Mouse (Mus musculus): Measurements from ENCODE around the gene Phldb1. TPM values are rescaled to one million over a fixed set of nuclear protein-coding genes. Genes with fewer than 3 reads are reported as not detected.
A peak's percentile ranks its signal among the peaks of the same experiment; 100 is the strongest.

Gene Phldb1
- polyA plus RNA-seq, 3 experiments from 2014 or later: 0.41 to 0.92 (median 0.58) TPM

DNA sequence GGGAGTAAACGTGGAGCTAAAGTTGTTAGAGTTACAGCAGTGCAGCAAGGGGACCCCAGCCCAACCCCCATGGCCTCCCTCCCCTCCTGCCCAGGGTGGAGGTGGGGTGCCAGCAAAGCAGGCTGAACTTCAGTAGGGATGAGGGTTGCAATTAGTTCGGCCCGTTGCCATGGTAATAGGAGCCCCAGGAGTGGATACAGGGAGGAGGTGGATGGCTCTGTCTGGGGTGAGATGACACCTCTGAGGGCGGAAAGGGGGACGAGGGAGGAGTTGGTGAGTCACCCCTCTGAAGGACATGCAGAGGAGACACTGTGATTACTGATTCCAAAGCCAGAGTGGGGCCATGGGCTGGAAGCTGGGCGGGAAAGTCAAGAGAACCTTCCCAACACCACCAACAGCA, 26.1 kb downstream of the Phldb1 start:
- ATAC-seq: no peak

DNA sequence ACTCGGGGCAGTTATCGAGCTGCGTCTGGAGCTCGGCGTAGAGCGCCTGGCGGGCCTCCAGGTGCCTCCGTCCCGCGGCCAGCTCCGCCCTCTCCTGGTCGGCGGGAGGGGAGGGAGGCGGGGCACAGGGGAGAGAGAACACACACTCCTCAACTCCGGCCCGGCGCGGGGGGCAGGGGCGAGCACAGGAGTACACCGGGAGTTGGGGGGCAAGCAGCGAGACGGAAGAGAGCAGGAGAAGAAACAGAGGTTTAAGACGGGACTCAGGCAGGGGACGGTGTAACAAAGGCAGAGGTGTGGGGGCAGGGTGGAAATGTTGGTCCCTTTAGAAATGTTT, 26.6 kb downstream of the Phldb1 start:
- ATAC-seq: no peak

DNA sequence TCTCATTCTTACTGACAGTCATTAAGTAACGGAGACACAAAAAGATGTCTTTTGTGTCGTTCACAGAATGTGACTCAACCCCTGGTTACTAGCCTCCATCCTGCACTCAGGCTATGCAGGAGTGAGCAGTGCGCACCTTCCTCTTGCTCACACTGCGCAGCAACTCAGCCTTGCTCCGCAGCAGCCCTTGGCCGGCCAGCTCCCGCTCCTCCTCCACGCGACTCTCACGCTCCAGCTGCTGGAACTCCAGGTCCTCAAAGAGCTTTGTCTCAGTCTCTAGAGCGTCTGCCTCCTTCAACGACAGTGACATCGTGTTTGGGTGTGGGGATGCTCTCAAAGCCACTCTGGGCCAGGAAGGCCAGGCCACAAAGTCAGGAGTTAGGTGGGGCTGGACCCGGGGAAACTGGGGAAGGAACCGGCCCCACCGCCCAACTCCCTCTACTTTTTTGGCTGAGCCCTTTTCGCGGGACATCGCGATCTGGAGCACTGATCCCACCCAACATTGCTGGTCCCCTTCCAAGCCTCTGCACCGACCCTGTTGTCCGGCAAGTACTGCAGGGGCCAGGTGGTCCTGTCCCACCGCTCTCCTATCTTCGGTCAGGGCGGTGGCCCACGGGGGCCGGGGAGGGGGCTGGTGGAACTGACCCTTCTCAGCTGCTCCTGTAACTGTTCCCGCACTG, 27.1 kb downstream of the Phldb1 start:
- no peak for ATAC-seq

DNA sequence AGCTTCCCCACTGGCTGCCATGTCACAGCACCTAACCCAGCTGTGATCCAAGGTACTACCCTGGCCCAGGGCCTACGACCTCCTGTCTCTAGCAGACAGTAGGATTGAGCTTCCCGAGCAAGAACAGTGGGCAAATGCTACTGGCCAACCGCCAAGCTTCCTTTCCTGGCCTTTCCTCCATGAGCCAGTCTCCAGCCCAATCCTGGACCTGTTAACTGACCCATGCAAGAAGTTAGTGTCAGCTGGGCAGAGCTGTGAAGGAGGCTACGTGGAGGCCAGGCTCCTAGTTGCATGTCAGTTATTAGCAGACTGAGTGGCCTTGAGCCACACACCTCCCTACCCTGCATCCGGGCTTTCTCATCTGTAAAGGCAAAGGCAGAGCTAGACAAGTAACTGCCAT, 35.3 kb downstream of the Phldb1 start:
- no peak for ATAC-seq

DNA sequence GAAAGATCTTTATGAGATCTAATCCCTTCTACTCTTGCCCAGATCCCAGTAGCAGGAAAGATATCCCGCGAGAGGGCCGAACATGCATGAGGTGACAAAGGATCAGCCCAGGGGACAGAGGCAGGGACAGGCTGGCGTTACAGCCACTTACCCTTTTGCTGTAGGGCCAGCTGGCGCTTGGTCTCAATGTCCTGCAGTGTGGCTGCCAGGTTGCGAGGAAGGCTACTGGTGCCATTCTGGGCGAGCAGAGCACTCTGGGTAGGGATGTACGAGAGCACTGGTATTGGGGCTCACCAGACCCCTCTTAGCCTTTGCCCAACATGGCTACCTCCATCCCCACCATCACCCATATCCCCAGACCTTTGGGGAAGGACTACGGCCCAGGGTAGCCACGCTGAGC, 35.8 kb downstream of the Phldb1 start:
- ATAC-seq: no peak

DNA sequence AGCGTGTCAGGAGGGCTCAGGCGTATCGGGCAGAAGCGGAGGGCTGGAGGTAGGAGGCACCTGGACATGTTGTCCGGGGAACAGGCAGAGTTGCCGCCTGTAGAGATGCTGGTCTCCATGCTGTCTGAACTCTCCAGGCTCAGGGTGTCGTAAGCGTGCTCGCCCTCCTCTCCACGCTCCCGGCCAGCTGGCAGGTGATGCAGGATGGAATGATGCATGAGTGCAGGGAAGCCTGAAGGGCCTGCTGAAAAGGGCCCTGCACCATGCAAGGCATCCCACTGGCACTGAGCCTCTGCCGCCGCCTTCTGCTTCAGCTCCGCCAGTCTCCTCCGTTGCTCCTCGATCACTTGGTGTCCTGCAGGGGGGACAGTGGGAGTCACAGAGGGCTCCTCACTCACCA, 37.1 kb downstream of the Phldb1 start:
- no peak for ATAC-seq

DNA sequence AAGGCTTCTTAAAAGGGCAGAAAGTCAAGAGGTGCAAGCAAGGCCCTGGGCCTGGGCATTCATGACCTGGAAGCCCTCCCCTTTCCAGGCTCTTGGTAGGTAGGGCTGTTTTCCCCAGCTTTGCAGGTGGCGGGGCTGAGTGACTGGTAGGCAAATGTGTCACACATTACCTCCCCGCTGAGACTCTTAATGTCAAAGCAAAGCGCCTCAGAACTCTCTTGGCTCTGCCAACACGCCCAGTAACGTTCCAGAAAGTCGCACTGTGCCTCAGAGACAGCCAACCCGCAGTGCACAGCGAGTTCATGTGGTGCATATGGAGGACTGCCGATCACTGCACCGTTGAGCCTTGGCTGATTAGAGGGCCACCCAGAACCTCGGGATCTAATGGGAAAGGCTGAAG, 41.9 kb downstream of the Phldb1 start:
- ATAC-seq: no peak

DNA sequence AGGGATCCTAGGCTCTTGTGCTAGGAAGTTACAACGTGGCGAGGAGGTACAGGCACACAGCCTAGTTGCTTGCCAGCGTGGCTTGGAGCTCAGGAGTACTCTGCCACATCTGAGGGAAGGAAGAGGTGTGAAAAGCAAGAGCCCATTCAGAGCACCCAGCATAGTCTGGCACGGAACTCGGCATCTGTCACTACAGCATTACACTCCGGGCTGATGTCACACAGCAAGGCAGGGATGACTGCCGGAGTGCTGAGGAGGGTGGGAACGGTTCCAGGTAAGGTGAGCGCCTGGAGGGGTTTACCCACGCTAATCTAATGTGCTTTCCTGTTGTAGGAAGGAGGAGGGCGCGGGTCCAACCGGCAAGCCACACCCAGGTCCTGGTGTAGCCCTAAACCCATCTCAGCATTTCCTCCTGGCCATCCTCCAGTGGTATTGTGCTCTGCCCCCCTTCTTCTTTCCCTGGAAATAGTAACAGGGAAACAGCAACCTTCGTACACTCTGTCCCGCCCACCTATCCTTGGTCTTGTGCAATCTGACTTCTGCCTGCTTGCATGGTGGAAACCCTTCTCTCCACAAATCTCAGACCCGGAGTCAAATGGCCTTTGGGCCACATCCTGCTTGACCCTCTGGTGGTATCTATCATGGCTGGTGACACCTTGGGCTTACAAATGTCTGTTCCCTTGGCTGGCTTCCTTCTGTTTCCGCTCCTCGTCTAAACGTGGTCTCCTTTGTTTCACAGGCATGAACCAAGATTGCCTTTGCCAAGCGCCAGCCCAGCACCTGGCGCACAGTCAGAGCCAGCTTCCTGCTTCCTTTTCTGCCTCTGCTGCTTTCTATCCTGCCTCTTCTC, 43.1 kb downstream of the Phldb1 start:
- no peak for ATAC-seq

DNA sequence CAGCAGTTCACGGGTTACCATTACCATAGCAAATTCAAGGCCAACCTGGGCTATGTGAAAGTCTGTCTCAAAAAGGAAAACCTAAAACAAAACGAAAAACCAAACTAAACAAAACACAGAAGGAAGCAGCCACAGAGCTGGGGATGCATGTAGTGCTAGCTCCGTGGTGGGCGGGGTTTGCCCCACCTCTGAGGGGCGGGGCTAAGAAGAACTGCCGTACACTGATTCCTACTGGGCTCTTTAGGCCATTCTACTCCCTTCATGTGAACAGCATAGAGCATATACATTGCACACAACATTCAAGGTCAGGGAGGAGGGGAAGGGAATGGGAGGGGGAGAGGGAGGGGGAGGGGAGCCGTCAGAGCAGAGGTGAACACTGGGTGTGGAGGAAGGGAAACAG, 44.4 kb downstream of the Phldb1 start:
- no peak for ATAC-seq

DNA sequence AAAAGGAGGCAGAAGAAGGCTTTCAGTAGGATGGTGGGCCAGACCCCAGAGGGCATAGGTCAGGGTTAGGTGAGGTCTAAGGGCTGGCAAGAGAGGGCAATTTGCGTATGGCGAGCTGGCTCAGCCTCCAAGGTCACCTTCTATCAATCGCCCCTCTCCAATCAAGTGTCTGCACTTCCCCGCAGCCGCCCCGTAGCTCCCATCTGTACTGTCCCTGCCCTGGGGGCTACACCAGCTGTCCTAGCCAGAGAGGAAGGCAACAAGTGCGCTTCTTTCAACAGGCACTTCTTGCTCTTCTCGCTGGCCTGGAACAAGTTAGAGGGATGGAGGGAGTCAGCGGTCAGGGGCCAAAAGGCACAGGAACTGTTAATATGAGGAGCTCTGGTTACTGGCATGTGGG, 47.0 kb downstream of the Phldb1 start:
- no peak for ATAC-seq

DNA sequence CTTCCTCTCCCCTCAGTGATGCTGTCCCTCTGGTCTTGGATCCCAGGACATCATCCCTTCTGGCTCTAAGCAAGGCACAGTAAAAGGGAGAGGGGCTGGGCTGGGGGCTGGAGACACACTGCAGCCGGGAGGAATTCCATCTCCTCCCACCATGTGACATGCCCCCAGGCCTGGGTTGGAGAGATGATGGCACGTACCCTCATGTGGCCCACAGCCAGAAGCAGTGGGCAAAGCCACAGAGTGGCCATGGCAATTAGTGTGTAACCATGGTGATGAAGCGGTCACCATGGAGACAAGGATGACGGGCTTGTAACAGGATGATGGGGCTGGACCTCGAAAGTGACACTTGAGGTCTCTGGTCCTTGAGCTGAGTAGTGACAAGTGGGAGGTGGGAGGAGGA, 48.4 kb downstream of the Phldb1 start:
- no peak for ATAC-seq

DNA sequence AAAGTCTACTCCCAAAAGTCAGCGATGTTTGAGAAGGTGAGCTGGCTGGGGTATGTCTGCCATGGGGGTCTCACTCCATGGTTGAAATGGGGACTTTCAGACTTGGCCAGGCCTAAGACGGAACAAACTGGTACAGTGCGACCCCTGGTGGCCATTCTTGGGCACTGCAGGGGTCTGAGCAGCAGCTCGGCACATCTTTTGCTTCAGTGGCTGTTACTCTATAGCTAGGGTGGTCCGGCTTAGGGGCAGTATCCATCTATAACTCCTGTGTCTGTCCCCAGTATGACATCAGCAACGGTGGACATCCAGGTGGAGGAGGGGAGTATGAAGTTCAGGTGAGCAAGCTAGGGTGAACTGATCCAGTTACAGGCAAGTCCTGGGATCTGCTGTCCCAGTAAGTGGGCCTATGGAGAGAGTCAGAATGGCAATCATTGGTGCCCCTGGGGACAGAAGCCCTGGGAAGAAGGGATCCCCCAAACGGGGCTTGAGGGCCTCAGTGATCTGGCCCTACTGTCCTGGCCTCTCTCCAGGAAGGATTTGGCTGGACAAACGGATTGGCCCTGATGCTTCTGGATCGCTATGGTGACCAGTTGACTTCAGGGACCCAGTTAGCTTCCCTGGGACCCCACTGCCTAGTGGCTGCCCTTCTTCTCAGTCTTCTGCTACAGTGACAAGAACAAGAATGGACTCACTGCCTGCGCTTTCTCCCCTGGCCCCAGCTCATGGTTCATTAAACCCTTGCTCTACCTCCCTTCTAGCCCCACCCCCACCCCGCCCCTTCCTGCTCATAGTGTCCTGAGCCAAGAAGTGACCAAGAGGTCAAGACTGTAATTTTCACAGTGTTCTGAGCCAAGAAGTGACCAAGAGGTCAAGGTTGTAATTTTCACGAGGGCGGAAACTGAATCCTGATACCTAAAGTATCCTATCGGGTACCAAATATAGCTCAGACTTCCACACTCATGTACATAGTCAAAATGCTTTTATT, 49.4 kb downstream of the Phldb1 start:
- ATAC-seq: no peak

DNA sequence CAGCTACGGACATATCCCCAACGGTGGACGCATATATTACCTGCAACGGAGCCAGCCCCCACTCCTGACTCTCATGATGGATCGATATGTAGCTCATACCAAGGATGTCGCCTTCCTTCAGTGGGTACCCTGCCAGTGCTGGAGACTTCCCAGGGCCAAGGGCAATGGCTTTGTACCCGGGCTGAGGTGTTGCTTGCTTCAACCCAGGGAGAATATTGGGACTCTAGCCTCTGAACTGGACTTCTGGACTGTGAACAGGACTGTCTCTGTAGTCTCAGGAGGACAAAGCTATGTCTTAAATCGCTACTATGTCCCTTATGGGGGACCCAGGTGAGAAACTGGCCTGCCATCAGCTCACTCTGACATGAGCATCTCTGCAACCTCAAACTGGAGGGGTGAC, 52.0 kb downstream of the Phldb1 start:
- no peak for ATAC-seq

DNA sequence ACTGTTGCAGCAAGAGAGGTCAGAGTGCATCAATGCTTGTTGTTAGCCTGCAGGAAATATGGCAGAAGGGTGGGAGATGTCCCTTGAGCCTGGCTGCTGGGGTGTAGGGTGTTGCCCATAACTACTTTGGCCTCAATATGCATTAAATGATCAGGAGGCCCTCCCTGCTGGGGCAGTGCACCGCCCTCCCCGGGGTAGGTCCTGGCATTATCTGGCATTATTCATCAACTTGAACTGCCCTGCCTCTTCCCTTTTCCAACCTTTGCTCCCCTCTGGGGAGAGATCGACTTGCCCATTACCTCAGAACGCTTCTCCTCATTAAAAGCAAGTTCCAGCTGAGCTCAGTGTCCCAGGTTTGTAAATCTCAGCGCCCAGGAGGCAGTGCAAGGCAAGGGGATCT, 55.4 kb downstream of the Phldb1 start:
- no peak for ATAC-seq

DNA sequence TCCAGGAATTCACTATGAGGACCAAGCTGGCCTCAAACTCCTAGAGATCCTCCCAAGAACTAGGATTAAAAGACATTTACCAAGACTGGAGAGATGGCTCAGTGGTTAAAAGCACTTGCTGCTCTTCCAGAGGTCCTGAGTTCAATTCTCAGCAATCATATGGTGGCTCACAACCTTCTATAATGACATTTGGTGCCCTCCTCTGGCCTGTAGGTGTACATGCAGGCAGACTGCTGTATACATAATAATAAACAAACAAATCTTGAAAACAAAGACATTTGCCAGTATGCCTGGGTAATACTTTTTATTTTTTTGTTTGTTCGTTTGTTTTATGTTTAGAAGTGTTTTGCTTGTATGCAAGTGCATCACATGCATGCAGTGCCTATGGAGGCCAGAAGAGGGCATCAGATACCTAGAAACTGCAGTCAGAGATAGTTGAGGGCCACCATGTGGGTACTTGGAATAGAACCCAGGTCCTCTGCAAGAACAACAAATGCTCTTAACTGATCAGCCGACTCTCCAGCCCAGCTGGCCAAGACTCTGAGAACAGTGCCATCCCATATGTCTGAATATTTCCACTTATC, 56.6 kb downstream of the Phldb1 start:
- ATAC-seq: no peak

DNA sequence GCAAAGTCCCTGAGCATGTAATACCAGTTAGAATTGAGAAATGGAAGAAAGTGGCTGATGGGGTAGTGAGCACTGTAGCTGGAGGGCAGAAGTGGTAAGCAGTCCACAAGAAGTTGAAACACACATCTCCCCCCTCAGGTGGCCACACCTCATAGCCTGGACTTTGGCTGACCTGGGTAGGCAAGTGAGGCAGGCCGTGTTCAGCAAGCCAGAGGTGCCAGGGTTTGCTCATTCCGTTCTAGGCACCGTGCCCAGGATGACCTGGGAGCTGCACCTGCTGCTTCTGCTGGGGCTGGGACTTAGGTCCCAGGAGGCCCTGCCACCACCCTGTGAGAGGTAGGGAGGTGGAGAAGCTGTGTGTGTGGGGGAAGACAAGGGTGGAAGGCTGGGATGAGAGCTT, 62.0 kb downstream of the Phldb1 start, which contains the start of gene Treh:
Gene Treh, plus strand, starts transcription at position 229 of the 400 bp plus-strand sequence.
- ATAC-seq: no peak

DNA sequence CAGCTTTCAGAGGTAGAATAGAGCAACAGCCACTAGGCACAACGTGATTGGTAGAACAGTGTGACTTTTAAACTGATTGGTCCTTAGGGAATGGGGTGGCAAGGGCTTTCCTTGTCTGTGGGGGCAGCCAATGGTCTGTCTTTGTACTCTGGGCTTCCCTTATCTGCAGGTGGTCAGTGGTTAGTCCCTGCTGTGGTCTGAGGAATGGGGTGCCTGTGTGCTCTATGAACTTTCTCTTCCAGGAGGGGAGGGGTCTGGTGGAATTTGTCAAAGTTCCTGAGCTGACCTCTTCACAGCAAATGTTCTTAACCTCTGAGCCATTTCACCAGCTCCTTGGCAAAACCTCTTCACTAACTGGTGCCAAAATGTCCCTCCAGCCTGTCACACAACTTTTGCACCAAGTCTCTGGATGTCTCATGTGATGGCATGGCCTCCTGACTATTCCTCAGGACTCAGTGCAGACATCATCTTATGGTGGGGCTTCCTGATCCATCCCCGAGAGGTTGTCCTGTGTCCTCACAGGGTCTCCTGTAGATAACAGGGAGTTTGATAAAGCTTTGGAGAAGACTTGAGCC, 62.6 kb downstream of the Phldb1 start:
- no peak for ATAC-seq

DNA sequence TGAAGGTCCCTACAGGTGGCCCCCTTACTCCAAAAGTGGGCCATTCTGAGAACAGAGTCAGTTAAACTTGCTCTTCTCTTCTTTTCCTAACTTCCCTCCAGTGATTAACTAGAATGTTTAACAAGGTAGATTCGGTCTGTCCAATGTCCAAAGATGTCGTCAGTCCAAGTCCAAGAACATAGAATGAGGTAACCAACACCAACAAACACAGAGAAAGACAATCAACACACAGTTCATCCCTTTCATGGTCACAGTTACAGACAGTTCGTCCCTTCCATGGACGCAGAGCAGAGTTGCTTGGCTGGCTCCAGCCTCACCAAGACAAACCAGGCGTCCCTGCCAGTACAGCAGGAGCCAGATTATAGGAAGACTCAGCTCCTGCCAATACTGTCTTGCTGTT, 63.6 kb downstream of the Phldb1 start:
- ATAC-seq: no peak

DNA sequence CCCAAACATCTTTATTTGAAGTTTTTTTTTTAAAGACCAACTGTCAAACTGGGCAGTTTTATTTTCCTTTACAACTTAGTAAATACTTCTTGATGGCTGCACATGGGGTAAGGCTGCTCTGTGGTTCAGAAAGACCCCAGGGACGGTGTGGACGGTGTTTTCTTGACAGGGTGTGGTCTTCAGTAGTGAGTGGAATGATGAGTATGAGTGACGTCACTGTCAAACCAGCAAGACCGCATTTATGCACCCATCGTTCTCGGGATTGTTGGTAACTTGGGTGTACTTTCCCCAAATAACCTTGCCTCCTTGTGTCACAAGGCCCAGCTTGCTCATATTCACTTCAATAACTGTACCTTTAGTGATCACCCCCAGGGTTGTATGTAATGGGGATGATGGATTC, 71.3 kb downstream of the Phldb1 start:
- ATAC-seq: no peak

DNA sequence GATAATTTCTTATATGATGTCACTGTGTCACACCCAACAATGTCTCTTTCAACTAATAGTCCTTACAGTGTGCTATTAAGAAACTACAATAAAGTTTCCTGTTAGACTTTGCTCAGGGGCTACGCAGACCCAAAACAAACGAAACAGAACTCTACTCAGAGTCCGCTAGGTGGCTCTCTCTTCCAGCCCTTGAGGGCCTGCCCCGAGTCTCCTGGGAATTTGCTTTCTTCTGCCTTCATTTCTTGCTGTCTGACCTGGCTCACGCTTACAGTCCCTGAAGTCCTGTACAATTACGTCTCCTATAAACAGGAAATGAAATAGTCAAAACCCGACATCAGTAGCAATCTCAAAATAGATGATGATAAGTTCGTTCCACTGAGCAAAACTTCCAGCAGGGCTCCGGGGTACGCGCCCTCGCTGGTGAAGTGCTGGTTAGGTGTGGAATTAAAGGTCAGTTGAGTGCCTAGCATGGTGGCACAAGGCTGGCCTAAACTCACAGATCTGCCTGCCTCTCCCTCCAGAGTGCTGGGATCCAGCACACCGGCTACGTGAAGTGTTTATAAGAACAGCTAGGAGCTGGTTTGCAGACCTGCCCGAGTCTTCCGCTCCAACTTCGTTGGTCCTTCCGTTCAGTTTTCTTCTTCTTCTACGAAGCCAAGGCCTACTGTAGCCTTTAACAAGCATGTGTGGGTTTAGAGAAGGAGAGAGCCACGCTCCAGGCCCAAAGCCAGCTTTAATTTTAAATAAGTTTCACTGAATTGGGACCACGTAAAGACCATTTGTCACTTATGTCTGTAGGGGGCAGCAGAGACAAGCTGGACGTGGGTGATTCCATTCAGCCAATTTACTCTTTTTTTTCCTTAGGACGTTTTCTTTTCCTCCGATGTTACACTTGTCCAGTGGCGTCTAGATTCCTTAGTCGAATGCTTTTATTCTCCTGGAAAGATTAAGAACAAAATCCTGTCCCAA, 79.6 kb downstream of the Phldb1 start:
- ATAC-seq: peak; percentile 69

DNA sequence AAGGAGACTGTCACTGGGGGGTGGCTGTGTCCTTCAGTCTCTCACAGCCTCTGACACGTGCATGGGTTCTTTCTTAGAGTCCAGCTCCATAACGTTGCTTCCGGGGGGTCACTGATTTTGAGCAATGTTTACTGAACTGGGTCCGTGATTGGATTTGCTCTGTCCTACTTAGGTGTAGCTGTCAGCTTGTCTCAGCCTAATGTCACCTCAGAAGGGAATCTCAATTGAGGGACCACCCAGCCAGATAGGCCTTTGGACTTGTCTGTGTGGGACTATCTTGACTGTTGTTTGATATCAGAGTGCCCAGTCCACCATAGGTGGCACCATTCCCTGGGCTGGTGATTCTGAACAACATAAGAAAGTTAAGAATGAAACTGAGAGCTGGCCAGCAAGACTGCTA, 81.1 kb downstream of the Phldb1 start:
- ATAC-seq: no peak

Measured in inflammation-experienced regulatory T-cells, adult 6 months (primary cell).